Mouse (Mus musculus): Measurements from ENCODE around the gene Akna. TPM values are rescaled to one million over a fixed set of nuclear protein-coding genes. Genes with fewer than 3 reads are reported as not detected.
"Not testable (repeated sequence)": the region's sequence is repeated elsewhere in the genome, so short reads cannot be mapped to it uniquely, and the experiment has no call there.

Gene Akna
- polyA plus RNA-seq, 1 experiment from 2014 or later: 5.2 TPM

- Histone ChIP-seq H3K4me1 (ENCODE audit: control insufficient read depth, insufficient read depth, low read length) (no peaks in the 10 kb centered on the region), H3K9ac (replicated peaks; ENCODE audit: low read length) (no peak overlapping the region), H3K36me3 (replicated peaks; ENCODE audit: control insufficient read depth, insufficient read depth, low read depth, low read length) (no peaks in the 10 kb centered on the region), H3K27ac (replicated peaks; ENCODE audit: low read depth, low read length) (no peak overlapping the region), H3K4me3 (ENCODE audit: low read depth, low read length) (no peak overlapping the region), H3K27me3 (ENCODE audit: control insufficient read depth, insufficient read depth, low read length) (no peaks in the 10 kb centered on the region), H3K4me2 (ENCODE audit: low read depth, low read length) (no peak overlapping the region), H3K9me3 (replicated peaks; ENCODE audit: control insufficient read depth, low read length) (no peaks in the 10 kb centered on the region)
- 81% methylated on average over 8 of the region's 8 CpGs for WGBS
- DNase-seq (ENCODE audit: low spot score) (no peak), ATAC-seq (replicated peaks; ENCODE audit: insufficient number of reproducible peaks, low FRiP score, low TSS enrichment, low read depth) (no peak)
Observed at GRCm38 (mm10) chr4:63323275-63323815, 79.8 kb downstream of the Akna start.

DNA sequence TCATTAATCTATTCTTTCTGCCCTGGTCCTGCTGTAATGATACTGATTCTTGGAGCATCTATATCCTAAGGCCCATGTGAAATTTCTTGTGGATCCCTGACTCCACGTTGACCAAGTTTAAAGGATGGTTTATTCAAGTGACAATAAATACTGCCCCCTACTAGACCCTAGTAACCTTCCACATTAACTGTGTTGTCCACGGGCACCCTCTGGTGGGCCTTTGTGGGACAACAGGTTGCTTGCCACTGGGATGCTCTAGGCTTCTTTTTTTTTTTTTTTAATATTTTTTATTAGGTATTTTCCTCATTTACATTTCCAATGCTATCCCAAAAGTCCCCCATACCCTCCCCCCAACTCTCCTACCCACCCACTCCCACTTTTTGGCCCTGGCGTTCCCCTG, 83.6 kb downstream of the Akna start:
- not testable (repeated sequence) for H3K4me2 ChIP-seq (ENCODE audit: low read depth, low read length); H3K4me1 ChIP-seq (ENCODE audit: control insufficient read depth, insufficient read depth, low read length); H3K36me3 ChIP-seq (replicated peaks; ENCODE audit: control insufficient read depth, insufficient read depth, low read depth, low read length); H3K27ac ChIP-seq (replicated peaks; ENCODE audit: low read depth, low read length); H3K27me3 ChIP-seq (ENCODE audit: control insufficient read depth, insufficient read depth, low read length); H3K9ac ChIP-seq (replicated peaks; ENCODE audit: low read length); H3K9me3 ChIP-seq (replicated peaks; ENCODE audit: control insufficient read depth, low read length); ATAC-seq (replicated peaks; ENCODE audit: insufficient number of reproducible peaks, low FRiP score, low TSS enrichment, low read depth); H3K4me3 ChIP-seq (ENCODE audit: low read depth, low read length)
- 23% methylated on average over 3 of the region's 3 CpGs for WGBS
- DNase-seq (ENCODE audit: low spot score): peak; percentile 80

Other genes with a start within 250 kb of the Akna start
- 0.39 and 0.55 TPM in 2 replicates for gene Ambp, start 248.6 kb downstream of the Akna start, polyA plus RNA-seq (2014; fragmentation: Nextera tagmentation; extraction: Ambion mirVana)
- gene Kif12, start 231.2 kb downstream of the Akna start, polyA plus RNA-seq (2014; fragmentation: Nextera tagmentation; extraction: Ambion mirVana): not detected in 2 replicates
- 4.5 and 4.9 TPM in 2 replicates for gene Col27a1, start 189.3 kb downstream of the Akna start, polyA plus RNA-seq (2014; fragmentation: Nextera tagmentation; extraction: Ambion mirVana)
- not detected in 2 replicates for gene Orm1, start 58.8 kb downstream of the Akna start, polyA plus RNA-seq (2014; fragmentation: Nextera tagmentation; extraction: Ambion mirVana)
- gene Orm3, start 47.2 kb downstream of the Akna start, polyA plus RNA-seq (2014; fragmentation: Nextera tagmentation; extraction: Ambion mirVana): not detected in 2 replicates
- not detected in 2 replicates for gene Orm2, start 40.9 kb downstream of the Akna start, polyA plus RNA-seq (2014; fragmentation: Nextera tagmentation; extraction: Ambion mirVana)
- 3.8 and 4.6 TPM in 2 replicates for gene Whrn, start 92.6 kb upstream of the Akna start, polyA plus RNA-seq (2014; fragmentation: Nextera tagmentation; extraction: Ambion mirVana)
- 353 and 362 TPM in 2 replicates for gene Atp6v1g1, start 141.4 kb upstream of the Akna start, polyA plus RNA-seq (2014; fragmentation: Nextera tagmentation; extraction: Ambion mirVana)
- gene Tmem268, start 155.4 kb upstream of the Akna start, polyA plus RNA-seq (2014; fragmentation: Nextera tagmentation; extraction: Ambion mirVana): 7.5 and 7.8 TPM in 2 replicates
- gene Gm11213, start 201.9 kb upstream of the Akna start, polyA plus RNA-seq (2014; fragmentation: Nextera tagmentation; extraction: Ambion mirVana): not detected in 2 replicates
- gene Tex48, start 219.1 kb upstream of the Akna start, polyA plus RNA-seq (2014; fragmentation: Nextera tagmentation; extraction: Ambion mirVana): not detected in 2 replicates